Mouse (Mus musculus): ENCODE measurements at regions not wholly inside any gene's neighbourhood (a gene's known extent, or its start where the extent isn't known, plus 50 kb on each side); places are given as distances from the start of the nearest gene placed in this dataset.
"Not testable (repeated sequence)": the region's sequence is repeated elsewhere in the genome, so short reads cannot be mapped to it uniquely, and the experiment has no call there.

DNA sequence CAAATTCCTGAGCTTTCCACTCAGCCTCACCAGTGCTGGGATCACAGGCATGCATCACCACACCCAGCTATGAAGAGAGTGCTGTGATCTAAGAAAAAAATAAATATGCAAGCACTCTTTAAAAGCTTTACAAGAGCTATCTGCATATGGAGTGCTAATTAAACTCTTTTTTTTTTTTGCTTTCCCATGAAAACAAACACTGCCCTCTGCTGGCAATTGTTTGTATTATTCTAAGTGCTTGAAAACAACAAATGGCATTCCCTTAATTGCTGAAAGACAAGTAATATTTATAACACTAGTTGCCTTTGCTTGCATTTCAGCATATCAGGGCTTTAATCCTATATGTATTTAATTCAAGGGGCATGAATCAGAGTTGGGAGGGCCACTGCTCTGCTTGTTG lies 91.8 kb downstream of the 5730507C01Rik start:
- DNase-seq (ENCODE audit: low spot score): peak; percentile 0
- not testable (repeated sequence) for ATAC-seq (replicated peaks; ENCODE audit: insufficient number of reproducible peaks, low FRiP score, low TSS enrichment, low read depth); H3K27me3 ChIP-seq (ENCODE audit: control insufficient read depth, insufficient read depth, low read length); H3K9ac ChIP-seq (replicated peaks; ENCODE audit: low read length); H3K36me3 ChIP-seq (replicated peaks; ENCODE audit: control insufficient read depth, insufficient read depth, low read depth, low read length); H3K4me3 ChIP-seq (ENCODE audit: low read depth, low read length); H3K4me1 ChIP-seq (ENCODE audit: control insufficient read depth, insufficient read depth, low read length); H3K4me2 ChIP-seq (ENCODE audit: low read depth, low read length); H3K27ac ChIP-seq (replicated peaks; ENCODE audit: low read depth, low read length); H3K9me3 ChIP-seq (replicated peaks; ENCODE audit: control insufficient read depth, low read length)

DNA sequence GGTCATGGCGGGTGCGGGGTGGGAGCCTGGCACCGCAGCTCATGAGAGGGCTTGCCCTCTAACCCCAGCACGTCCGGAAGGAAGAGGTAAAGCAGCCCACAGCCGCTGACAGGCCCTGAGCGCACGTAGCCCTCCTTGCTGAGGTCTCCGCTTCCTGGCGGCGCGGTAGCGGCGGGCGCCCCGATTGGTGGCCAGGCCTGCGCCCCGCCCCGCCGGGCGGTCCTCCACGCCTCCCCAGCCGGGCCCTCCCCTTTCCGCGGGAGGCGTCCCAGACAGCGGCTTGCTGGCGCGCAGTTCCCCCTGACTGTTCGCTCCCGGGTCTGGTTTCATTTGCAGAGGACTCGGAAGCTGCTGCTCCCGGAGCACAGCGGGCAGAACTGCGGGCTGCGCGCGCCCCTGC lies 95.5 kb downstream of the 5730507C01Rik start:
- peak overlapping the region; percentile 42 for H3K4me2 ChIP-seq (ENCODE audit: low read depth, low read length)
- DNase-seq (ENCODE audit: low spot score) (peak; percentile 84), ATAC-seq (replicated peaks; ENCODE audit: insufficient number of reproducible peaks, low FRiP score, low TSS enrichment, low read depth) (peak; percentile 93)
- under 1% methylated on average over 32 of the region's 38 CpGs for WGBS
- peak overlapping the region; percentile 55 for H3K4me3 ChIP-seq (ENCODE audit: low read depth, low read length)
- H3K27ac ChIP-seq (replicated peaks; ENCODE audit: low read depth, low read length): peak overlapping the region; percentile 52; the same call in 1 of the 2 replicates
- H3K9me3 ChIP-seq (replicated peaks; ENCODE audit: control insufficient read depth, low read length): no peaks in the 10 kb centered on the region
- peak overlapping the region; percentile 74 for H3K9ac ChIP-seq (replicated peaks; ENCODE audit: low read length)
- H3K27me3 ChIP-seq (ENCODE audit: control insufficient read depth, insufficient read depth, low read length): no peaks in the 10 kb centered on the region
- H3K4me1 ChIP-seq (ENCODE audit: control insufficient read depth, insufficient read depth, low read length): no peaks in the 10 kb centered on the region
- no peaks in the 10 kb centered on the region for H3K36me3 ChIP-seq (replicated peaks; ENCODE audit: control insufficient read depth, insufficient read depth, low read depth, low read length)

DNA sequence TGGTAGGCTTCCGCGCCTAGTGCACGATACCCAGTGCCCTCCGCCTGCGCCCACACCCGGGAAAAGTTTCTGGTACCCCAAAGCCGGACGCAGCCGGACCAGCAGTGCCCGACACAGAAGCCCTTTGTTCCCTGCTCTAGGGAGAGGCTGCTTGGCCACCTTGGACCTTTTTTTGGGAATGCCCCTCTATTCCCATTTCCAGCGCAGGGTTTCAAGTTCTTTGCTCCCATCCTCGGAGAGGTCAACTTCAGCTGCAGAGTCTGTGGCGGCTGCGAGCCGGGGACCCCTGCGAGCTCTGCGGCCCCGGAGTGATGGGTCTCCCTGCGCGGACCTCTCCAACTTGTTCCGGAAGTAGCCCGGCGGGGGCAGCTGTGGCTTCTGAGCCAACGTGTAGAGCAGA lies 96.3 kb downstream of the 5730507C01Rik start:
- not testable (repeated sequence) for H3K9me3 ChIP-seq (replicated peaks; ENCODE audit: control insufficient read depth, low read length); H3K27ac ChIP-seq (replicated peaks; ENCODE audit: low read depth, low read length); ATAC-seq (replicated peaks; ENCODE audit: insufficient number of reproducible peaks, low FRiP score, low TSS enrichment, low read depth); H3K36me3 ChIP-seq (replicated peaks; ENCODE audit: control insufficient read depth, insufficient read depth, low read depth, low read length); H3K27me3 ChIP-seq (ENCODE audit: control insufficient read depth, insufficient read depth, low read length); H3K4me1 ChIP-seq (ENCODE audit: control insufficient read depth, insufficient read depth, low read length)
- H3K9ac ChIP-seq (replicated peaks; ENCODE audit: low read length): peak overlapping the region; percentile 74
- DNase-seq (ENCODE audit: low spot score): peak; percentile 0
- peak overlapping the region; percentile 40; the same call in 1 of the 2 replicates for H3K4me2 ChIP-seq (ENCODE audit: low read depth, low read length)
- WGBS: under 1% methylated on average over 19 of the region's 24 CpGs
- peak overlapping the region; percentile 55 for H3K4me3 ChIP-seq (ENCODE audit: low read depth, low read length)
